Mouse (Mus musculus) bone marrow, adult 2 months (tissue): ENCODE results near the gene Mdh1. TPM values are rescaled to one million over a fixed set of nuclear protein-coding genes. Genes with fewer than 3 reads are reported as not detected.
A peak's percentile ranks its signal among the peaks of the same experiment; 100 is the strongest.

Experiments used
- H3K27ac ChIP-seq: fragments of 200-500 bp; 2 replicates; pipeline ENCODE4 v1.5.1; 2012; ENCODE audit warnings: low read depth, mild to moderate bottlenecking, control low read depth, inconsistent platforms, low read length; ENCODE audit not compliant: control insufficient read depth, poor library complexity, insufficient read depth
- H3K4me1 ChIP-seq: fragments of 200-500 bp; 2 replicates; pipeline ENCODE4 v1.6.1; 2011; ENCODE audit warnings: low read length; ENCODE audit not compliant: control insufficient read depth, insufficient read depth
- H3K4me3 ChIP-seq: fragments of 200-500 bp; replicated peaks from 2 replicates; pipeline ENCODE3; 2011; ENCODE audit warnings: mild to moderate bottlenecking, low read depth, low read length, control low read depth; ENCODE audit not compliant: control insufficient read depth
- CTCF ChIP-seq: fragments of 200-500 bp; IDR thresholded peaks from 2 replicates; pipeline ENCODE4 v1.5.1; 2011; ENCODE audit warnings: low read length, control low read depth; ENCODE audit not compliant: control insufficient read depth, insufficient read depth
- POLR2A ChIP-seq: fragments of 200-500 bp; IDR thresholded peaks from 2 replicates; pipeline ENCODE4 v1.6.1; 2011; ENCODE audit warnings: low read depth, mild to moderate bottlenecking, control low read depth, low read length, borderline replicate concordance; ENCODE audit not compliant: control insufficient read depth
- WGBS: fragments of 180-500 bp; shearing (Covaris S2); methylation state at CpG from one replicate; pipeline ENCODE4 v1.1.7; 2018; 5-methylcytosine and 5-hydroxymethylcytosine counted together
- polyA plus RNA-seq: library from polyadenylated mRNA; stranded (reverse); fragments of >200 nt; gene quantifications from 2 replicates; pipeline ENCODE4 v1.2.4, GENCODE M21; 2011; ENCODE audit warnings: low replicate concordance; ENCODE audit not compliant: missing spikeins, insufficient read depth, insufficient read length

Gene Mdh1
- polyA plus RNA-seq, 1 experiment: 70.4 TPM

DNA sequence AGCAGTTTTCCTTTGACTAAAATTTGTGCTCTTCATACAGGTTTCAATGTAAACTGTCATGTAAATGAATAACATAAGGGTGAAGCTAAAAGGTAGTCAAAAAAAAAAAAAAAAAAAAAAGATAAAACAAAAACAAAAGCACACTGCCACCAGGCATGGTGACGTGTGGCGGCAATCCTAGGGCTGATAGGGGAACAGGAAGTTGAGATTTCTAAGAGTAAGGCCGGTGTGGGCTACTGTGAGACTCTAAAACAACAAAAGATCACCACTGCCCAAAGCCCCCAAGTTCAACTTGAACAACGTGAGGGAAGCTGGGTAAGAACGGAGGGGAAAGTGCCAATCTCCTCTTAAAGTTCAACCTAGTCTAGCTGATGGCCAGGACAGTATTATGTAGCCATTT lies 3.2 kb downstream of the Mdh1 start:
- H3K27ac ChIP-seq: peak overlapping the region; percentile 20; the same call in 1 of the 2 replicates
- H3K4me3 ChIP-seq: no peak overlapping the region
- 0% methylated on average over 5 of the region's 5 CpGs for WGBS

DNA sequence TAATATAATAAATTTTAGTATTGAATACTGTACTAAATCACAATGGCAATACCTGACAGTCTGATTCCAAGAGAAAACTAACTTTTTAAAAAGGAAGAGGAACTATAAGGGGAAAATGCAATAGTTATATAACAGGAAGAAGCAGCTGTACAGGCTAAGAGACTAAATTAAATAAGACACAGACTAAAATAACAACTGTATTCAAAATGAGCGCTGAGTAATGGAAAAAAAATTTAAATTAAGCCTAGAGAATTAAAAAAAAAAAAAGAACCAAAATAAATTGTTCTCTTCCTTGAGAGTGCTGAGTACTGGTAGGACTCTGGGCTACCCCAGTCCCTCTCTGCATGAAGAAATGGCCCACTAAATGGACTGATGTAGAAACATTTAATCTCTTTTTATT lies 4.4 kb downstream of the Mdh1 start:
- H3K27ac ChIP-seq: no peak overlapping the region
- no peak overlapping the region for H3K4me3 ChIP-seq
- no peak for TF ChIP-seq CTCF
- H3K4me1 ChIP-seq: peaks cover 3% of the 10 kb centered on the region
- WGBS: 15% methylated on average over 1 of the region's 1 CpGs

More for the DNA sequence above, 3.2 kb downstream of the Mdh1 start:
- TF ChIP-seq CTCF (no peak), POLR2A (no peak)
- peaks cover 3% of the 10 kb centered on the region for H3K4me1 ChIP-seq

DNA sequence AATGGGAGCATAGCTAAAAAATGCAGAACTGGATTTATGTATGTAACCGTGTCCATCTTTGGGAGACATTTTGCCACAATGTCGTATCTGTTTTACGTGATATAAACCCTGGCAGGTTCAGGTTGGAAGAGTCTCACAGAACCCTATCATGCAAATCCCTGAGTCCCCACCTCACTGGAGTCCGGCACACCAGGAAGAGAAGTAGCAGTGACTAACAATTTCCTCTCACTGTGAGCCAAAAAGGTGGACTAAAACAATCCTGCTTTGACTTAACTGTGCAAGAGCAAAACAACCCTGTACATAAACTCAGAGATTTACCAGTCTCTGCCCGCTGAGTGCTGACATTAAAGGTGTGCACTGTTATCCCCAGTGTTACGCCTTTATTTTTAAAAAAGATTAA lies 5.2 kb downstream of the Mdh1 start:
- H3K4me1 ChIP-seq: peaks cover 3% of the 10 kb centered on the region
- TF ChIP-seq POLR2A (no peak), CTCF (no peak)
- 87% methylated on average over 6 of the region's 6 CpGs for WGBS
- H3K4me3 ChIP-seq: no peak overlapping the region
- no peak overlapping the region for H3K27ac ChIP-seq

DNA sequence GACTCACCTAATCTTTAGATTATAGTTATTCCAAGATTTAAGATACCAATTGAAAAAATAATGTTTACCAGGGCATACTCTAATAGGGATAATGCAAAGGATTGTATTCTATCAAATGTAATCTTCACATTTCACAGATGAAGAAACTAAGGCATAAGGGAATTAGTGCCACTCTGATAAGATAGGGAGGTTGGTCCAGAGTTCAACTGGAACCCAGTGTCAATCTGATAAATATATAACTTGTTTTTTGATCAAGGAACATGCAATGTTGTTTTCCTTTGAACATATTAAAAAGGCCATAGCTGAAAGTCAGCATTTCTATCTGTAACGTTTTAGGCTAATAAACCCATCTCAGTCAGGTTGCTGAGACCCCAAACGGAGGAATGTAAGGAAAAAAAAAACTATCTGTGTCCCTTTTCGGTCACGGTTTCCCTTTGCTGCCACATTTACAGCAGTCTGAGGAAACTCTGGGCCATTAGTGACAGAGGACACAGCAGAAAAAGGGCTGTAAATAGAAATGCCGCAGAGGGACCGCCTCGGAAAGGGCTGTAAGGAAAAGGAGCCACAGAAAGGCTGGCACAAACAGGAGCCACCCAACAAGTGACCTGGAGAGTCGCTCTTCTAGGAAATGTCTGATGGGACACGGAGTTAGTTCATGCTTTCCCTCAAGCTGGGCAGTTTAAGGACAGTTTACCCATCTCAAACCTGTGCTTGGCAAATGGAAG lies 7.3 kb downstream of the Mdh1 start:
- Histone ChIP-seq H3K4me3 (no peak overlapping the region), H3K27ac (no peak overlapping the region), H3K4me1 (peaks cover 1% of the 10 kb centered on the region)
- 88% methylated on average over 9 of the region's 9 CpGs for WGBS
- no peak for TF ChIP-seq POLR2A
- no peak for TF ChIP-seq CTCF

DNA sequence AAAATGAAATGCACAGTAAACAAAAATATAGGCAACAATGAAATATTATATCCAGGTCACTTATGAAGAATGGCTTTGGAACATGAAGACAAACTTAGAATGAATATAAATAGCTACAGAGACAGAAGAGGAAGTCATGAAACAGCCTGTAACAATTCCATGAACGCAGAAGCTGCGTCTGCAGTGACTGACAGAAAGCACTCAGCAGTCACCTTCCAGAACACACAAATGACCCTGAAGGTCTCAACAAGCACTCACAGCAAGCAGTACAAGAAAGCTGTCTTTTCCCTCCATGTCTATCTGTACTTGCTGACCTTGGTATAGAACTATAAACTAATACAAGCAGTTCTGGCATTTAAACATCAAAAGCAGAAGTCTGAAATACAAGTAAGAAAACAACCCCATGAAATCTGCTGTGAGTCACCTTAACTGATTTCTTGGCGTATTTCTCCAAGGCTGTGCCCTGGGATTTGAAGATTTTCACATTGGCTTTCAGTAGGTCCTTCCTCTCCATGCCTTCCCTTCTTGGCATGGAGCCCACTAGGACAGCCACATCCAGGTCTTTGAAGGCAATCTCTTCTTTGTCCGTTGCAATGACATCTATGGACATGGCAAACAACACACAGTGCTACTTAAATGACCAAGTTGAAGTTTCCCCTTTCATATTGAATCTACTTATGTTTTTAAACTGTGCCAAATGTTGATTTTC lies 8.4 kb downstream of the Mdh1 start:
- Histone ChIP-seq H3K4me3 (no peak overlapping the region), H3K27ac (no peak overlapping the region), H3K4me1 (no peaks in the 10 kb centered on the region)
- 41% methylated on average over 4 of the region's 4 CpGs for WGBS
- no peak for TF ChIP-seq POLR2A
- TF ChIP-seq CTCF: no peak

DNA sequence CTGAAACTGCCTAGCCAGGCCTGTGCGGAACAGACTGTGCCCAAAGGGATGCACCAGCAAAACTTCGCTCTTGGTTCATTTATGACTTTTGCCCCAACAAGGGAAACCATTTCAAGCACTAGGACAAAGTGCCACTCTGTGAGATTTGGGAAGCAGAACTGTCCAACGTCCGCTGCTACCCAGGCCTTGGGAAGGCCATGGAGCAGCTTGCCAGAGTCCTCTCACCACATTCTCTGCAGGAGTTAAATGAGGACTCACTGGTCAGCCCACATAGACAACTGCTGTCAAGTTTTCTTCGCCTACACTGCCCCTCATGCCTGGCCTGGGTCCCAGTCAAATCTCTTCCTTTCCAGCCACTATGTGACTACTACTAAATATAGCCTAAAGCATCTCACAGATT lies 10.8 kb downstream of the Mdh1 start:
- no peak overlapping the region for H3K27ac ChIP-seq
- TF ChIP-seq CTCF (no peak), POLR2A (no peak)
- WGBS: 84% methylated on average over 5 of the region's 5 CpGs
- H3K4me3 ChIP-seq: no peak overlapping the region
- no peaks in the 10 kb centered on the region for H3K4me1 ChIP-seq

DNA sequence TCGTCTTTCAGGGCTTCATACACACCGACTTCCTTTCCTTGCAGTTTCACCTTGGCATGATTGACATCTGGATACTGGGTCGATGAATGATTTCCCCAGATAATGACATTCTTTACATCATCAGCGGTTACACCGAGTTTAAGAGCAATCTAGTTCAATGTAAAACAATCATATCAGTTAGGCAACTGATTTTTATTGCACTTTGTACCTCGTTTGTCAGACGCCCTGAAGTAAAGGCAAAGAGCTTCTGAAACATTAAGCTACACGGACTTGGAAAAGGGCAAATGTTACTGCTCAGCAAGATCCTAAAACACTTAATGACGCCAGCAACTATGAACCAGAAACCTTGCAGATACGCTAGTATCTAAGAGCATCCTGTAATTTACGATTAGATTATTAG lies 12.4 kb downstream of the Mdh1 start:
- TF ChIP-seq POLR2A (no peak), CTCF (no peak)
- no peaks in the 10 kb centered on the region for H3K4me1 ChIP-seq
- no peak overlapping the region for H3K27ac ChIP-seq
- H3K4me3 ChIP-seq: no peak overlapping the region
- WGBS: 86% methylated on average over 11 of the region's 11 CpGs

DNA sequence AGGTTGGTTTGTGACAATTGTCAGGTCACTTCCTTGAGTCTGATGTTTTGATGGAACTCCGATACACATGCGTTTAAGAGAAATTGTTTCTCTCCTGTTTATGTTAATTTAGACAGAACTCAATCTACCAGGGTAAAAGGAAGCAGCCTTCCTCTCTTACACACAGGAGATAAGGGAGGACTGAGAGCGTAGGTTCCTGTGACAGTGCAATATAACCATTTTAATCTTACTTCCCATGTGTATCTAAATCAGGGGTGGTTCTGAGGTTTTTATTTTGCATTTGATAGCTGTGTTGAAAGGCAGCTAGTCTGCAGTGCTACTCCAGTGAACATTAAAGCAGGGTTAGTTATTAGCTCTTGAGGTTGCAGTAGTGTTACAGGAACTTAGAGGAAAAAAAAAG lies 20.1 kb downstream of the Mdh1 start:
- Histone ChIP-seq H3K27ac (no peak overlapping the region), H3K4me3 (no peak overlapping the region), H3K4me1 (peaks cover 4% of the 10 kb centered on the region; the same call in 1 of the 2 replicates)
- 16% methylated on average over 3 of the region's 3 CpGs for WGBS
- no peak for TF ChIP-seq CTCF
- no peak for TF ChIP-seq POLR2A

DNA sequence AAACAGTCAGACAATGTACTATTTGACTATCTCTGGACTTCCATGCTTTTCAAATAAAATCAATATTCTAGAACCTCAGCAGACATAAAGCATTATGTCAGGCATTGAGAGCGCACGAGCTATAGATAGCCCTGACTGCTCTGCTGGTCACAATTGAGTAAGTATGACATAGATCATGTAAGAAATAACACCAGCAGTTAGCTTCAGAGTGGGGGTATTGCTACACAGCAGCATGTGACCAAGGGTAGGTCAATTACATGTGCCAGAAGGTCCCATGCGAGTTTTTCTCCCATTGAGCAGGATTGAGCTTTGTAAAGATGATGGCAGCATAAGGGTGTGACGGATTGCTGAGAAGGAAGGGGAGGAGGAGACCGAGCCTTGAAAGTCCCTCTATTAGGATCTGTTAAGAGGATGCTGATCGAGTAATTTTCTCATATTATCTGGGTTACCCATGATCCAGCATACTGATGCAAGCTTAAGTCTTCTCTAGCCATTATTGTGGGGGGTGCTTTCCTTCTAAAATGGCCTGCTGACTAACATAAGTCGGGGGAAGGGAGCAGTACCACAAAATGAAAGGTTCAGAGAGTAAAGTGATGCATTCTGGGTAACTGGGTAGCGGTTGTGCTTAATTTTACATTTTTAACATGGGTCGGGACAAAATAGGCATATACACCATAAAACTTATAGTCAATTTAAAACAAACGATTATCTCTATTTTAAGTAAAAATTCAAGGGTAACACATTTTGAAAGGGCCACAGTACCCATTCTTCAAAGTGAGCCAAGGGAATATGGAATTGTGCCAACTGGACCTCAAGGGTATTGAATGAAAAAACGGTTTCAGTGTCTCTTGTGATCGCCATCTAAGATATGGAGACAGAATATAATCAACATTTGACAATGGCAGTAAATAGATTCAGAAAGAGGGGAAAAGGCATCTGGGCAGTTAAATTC lies 21.7 kb downstream of the Mdh1 start:
- Histone ChIP-seq H3K4me3 (no peak overlapping the region), H3K4me1 (peaks cover 4% of the 10 kb centered on the region; the same call in 1 of the 2 replicates), H3K27ac (no peak overlapping the region)
- TF ChIP-seq CTCF (no peak), POLR2A (no peak)
- WGBS: 69% methylated on average over 12 of the region's 12 CpGs
